Mouse (Mus musculus) CD8-positive naive resting alpha-beta T cell, adult 2 months (primary cell): Measurements from ENCODE around the gene Rps3.
A peak's percentile ranks its signal among the peaks of the same experiment; 100 is the strongest.

Source experiments
- DNase-seq, 2 experiments: peaks; one replicate each; pipeline ENCODE4 v3.0.0; 2022; ENCODE audit warnings: low read depth in 2 of 2, low spot score in 2 of 2

Rps3 gene

DNA sequence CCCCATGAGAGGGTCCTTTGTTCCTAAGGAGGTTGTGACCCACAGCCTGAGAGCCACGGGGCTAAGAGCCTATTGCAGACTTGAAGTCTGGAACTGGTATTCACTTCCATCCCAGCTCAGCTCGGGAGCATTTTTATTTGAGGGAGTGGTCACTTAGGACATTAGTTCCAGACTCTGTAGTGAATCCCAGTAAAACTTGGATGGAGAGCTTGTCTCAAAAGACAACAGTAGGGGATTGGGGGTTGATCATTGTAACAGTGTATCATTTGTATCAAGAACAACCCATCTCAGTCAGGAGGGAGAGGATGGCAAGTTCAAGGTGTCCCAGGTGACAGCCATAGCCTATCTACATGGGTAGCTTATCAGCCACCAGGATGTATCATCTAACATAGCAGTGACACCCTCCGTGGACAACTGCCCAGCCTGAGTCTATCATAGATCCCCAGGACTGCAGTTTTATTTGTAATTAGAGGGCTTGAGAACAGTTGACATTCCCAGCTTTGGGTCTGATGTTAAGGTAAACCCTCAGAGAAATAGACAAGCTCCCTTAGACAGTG lies 6.9 kb downstream of the Rps3 start:
- no peak for DNase-seq

GRCm38 (mm10) chr7:99475562-99475911 lies 8.0 kb downstream of the Rps3 start:
- DNase-seq: no peak

- no peak for DNase-seq
Observed at GRCm38 (mm10) chr7:99474836-99475561, 8.5 kb downstream of the Rps3 start.

DNA sequence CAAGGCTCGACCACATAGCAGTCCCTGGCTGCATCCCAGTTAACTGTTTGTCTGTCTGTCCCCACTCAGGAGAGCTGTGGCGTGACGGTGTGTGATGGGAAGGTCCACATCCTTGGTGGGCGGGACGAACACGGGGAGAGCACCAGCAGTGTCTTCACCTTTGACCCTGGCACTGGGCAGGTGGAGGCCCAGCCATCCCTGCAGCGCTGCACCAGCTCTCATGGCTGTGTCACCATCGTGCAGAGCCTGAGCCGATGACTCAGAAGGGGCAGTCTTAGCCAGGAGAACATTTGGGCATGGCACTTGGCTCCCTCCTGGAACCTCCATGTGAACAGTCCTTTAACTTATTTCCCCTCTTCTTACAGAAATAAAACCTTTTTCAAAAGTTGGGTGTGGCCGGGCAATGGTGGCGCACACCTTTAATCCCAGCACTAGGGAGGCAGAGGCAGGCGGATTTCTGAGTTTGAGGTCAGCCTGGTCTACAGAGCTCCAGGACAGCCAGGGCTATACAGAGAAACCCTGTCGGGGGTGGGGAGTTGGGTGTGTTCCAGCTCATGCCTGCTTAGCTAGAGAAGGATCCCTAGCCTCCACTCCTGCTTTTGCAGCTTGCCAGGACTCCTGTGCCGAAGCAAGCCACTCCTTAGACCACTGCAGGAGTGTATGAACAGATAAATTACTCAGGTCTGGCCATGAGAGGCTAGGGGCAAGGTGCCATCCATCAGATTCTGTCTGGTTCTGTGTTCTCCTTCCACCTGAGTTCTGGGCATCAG lies 9.7 kb downstream of the Rps3 start:
- DNase-seq: no peak

GRCm38 (mm10) chr7:99471578-99471977 lies 12.0 kb downstream of the Rps3 start:
- no peak for DNase-seq

GRCm38 (mm10) chr7:99469680-99470405 lies 13.7 kb downstream of the Rps3 start:
- no peak for DNase-seq

- DNase-seq: peak; percentile 58 to 59
Observed at GRCm38 (mm10) chr7:99468283-99469132, 15.0 kb downstream of the Rps3 start.

DNA sequence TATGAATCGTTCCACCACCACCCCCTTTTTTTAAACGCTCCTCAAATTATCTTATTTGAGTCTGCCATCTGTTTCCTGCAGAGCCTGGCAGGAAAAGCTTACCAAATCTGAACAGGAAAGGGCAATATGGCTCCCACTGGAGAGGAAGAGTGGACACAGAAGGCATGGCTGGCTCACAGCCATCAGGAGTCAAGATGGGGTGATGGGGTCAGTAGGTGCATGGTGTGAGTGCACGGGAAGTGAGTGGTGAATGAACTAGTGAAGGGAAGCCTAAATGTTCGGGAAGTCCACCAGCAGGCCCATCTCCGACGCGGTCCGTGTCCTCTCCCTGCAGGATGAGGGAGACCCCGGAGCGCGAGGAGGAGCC lies 15.6 kb downstream of the Rps3 start:
- DNase-seq: no peak

GRCm38 (mm10) chr7:99465811-99466210 lies 17.7 kb downstream of the Rps3 start, which contains the start of gene Klhl35:
Klhl35 (plus strand) TSS chr7:99466004.
- no peak for DNase-seq

DNA sequence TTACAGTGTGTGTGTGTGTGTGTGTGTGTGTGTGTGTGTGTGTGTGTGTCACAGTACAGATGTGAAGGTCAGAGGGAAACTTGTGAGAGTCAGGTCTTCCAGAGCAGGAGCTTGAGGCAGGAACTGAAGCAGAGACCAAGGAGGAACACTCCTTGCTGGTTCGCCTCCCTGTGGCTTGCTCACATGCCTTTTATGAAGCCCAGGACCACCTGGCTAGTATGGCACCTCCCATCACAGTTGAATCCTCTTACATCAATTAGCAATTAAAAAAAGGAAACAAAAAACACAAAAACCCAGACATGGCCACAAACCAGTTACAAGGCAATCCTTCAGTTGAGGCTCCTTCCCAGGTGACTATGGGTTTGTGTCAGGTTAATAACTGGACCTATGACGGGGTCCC lies 20.4 kb downstream of the Rps3 start:
- DNase-seq: no peak

DNA sequence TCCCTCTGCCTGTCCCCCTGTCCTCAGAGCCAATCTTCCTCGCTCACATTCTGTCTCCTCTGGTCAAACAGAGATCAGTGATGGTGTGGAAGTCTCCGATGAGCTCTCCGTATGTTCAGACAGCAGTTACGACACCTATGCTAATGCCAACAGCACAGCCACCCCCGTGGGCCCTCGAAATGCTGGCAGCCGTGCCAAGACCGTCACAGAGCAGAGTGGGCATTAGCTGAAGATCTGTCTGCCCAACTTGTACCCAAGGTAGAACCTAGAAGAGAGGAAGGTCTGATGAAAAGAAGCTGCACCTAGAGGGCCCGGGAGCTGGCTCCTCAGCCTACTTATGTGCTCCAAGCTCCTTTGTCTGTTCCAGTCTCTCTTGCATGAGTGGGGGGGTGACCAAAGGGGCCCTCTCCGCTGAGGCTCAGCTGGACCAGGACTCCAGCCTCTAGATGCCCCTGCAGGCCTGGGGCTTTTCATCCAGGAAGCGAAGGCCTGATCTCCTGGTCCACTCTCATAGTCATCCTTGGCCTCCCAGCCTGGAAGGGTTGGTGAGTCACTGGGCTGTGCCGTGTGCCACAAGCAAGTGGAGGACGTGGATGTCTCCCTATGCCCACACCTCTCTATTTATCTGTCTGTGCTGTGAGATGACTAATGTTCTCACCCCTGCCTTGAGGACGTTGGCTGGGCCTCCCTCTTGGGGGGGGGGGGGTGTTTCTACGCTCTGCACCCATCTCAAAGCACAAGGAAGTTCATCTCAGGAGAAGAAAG lies 23.5 kb downstream of the Rps3 start:
- DNase-seq: no peak

DNA sequence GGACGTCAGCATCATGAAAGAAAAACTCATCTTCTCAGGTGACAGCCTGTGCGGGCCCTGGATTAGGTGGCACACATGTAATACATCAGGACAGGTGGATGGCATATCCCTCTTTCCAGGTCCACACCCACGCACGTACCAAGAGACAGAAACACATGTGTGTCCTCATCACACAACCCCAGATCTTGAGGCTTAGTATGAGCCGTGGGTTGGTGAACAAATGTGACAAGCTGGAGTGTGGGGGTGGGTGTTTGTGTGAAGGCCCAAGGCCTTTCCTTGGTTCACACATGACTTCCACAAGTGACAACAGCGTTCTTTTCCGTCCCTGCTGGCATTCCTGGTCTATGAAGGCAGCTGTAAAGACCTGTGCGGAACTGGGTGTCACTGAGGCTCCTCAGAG lies 24.7 kb downstream of the Rps3 start:
- no peak for DNase-seq

- DNase-seq: no peak
Observed at GRCm38 (mm10) chr7:99454044-99454443, 29.5 kb downstream of the Rps3 start.

DNA sequence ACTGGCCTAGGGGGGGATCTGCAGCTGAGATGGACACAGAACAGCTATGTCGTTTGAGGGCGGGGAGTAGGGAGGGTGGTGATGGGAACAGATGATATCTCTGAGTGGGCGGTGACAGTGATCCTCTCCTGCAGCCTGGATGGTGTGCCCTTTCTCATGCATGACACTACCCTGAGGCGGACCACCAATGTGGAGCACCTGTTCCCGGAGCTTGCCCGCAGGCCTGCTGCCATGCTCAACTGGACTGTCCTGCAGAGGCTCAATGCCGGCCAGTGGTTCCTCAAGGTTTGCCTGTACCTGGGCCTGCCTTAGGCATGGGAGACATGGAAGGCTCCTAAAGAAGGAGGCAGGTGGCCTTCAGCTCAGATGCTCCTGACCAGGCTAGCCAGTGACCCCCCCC lies 30.7 kb downstream of the Rps3 start:
- DNase-seq: no peak

GRCm38 (mm10) chr7:99450703-99451102 lies 32.8 kb downstream of the Rps3 start:
- DNase-seq: peak; percentile 63 to 77

GRCm38 (mm10) chr7:99449751-99450150 lies 33.8 kb downstream of the Rps3 start:
- no peak for DNase-seq

DNA sequence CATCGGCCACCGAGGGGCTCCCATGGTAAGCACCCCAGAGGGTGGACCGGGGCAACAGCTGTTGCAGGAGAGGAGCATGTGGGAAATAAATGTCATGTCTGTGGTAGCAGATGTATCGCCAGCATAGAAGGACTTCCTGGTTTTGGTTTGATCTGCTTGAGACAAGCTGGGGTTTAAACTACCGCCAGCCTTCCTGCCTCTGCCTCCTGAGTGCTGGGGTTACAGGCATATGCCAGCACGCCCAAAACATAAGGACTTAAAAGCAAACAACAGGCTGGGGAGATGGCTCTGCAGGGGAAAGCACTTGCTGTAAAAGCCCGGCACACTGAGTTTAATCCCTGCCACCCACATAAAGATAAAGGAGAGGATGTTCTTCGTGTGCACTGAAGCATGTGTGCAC lies 34.5 kb downstream of the Rps3 start:
- no peak for DNase-seq

- DNase-seq: no peak
Observed at GRCm38 (mm10) chr7:99448619-99449018, 34.9 kb downstream of the Rps3 start.

DNA sequence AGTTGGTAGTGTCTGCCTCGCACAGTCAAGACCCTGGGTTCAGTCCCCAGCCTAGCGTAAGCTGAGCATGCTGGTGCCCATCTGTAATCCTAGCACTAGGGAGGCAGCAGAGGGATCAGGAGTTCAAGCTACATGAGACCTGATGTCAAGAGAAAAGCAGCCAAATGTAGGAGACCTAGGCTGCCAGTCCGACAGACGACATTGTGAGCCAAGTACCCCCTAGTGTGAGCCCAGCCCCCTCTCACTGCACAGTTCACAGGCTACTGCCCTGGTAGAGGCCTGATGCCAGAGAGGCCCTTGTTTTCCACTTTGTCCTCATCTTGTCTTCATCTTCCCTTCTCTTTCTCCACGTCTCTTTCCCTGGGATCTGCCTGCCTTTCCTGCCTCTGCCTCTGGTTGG lies 36.2 kb downstream of the Rps3 start:
- no peak for DNase-seq

DNA sequence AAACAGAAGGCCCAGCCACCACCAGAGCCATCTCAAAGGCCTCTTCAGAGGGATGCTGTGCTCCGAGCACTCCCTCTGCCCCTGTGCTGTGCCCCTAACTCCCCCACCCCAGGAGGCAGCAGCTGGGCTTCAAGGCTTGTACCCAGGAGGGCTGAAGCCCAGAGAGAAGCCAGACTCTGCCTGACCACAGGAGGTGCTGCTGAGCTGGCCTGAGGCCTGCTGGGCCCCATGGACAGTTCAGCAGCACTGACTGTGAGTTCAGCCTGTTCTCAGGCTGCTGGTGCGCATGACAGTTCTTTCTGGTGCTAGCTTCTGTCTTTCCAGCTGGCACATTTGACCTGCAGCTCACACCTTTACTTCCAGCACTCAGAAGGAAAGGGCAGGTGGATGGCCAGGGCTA lies 37.7 kb downstream of the Rps3 start:
- no peak for DNase-seq
